Mouse (Mus musculus) liver, postnatal 0 days (tissue): ENCODE results near the gene Casd1.
A peak's percentile ranks its signal among the peaks of the same experiment; 100 is the strongest.

Source experiments
- CTCF ChIP-seq: sonication (generic); IDR thresholded peaks from 2 replicates; pipeline ENCODE4 v1.5.1; 2016; ENCODE audit warnings: antibody characterized with exemption, low read depth
- EP300 ChIP-seq: IDR thresholded peaks from 2 replicates; pipeline ENCODE4 v1.6.1; 2016; ENCODE audit warnings: antibody characterized with exemption, low read depth, mild to moderate bottlenecking

GRCm38 (mm10) chr6:4557678-4558077 lies 43.0 kb upstream of the Casd1 start:
- TF ChIP-seq EP300 (no peak), CTCF (peak; percentile 78)
